Mouse (Mus musculus) layer of hippocampus, postnatal 10 days (tissue): ENCODE measurements around the gene Susd1. TPM values are rescaled to one million over a fixed set of nuclear protein-coding genes. Genes with fewer than 3 reads are reported as not detected.

Experiments
- DNase-seq, 2 experiments: peaks; one replicate each; pipeline ENCODE4 v3.0.0; 2021; ENCODE audit warnings: low spot score in 2 of 2
- total RNA-seq, 2 experiments: library from RNA; stranded (reverse); gene quantifications; 2 replicates each; pipeline ENCODE4 v1.2.3; 2021

Gene Susd1
- total RNA-seq, 2 experiments from 2014 or later = 8.2 to 9.0 TPM

DNA sequence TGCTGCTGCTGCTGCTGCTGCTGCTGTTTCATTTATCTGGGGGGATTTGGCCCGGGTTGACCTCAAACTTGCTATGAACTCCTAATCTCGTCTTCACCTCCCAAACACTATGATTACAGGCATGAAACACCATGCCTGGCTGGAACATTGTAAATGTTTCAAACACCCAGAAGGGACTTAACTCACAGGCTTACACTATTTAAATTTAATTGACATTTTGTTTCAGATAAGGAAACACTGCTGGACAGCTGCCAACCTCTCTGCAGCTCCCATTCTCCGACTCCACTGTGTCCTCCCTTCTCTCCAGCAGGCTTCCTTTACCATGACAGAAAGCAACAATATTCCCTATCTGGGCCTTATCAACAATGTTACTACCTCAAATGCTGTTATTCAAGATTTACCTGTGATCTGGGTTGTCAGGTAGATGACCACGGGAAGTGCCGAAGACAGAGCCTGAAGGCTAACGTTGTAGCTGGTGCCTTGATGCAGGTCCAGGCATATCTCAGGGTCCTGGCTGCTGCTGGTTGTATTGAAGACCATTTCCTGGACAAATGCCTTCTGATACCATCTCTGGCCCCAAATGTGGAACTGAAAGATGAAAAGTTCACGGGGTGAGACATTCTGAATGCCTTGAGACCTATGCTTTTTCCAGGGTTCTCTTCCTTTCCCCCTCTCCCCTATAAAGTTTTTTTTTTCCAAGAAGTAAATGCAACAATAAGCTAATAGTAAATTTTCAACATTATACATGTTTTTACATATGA is 88.8 kb downstream of the Susd1 start:
- DNase-seq = no peak

DNA sequence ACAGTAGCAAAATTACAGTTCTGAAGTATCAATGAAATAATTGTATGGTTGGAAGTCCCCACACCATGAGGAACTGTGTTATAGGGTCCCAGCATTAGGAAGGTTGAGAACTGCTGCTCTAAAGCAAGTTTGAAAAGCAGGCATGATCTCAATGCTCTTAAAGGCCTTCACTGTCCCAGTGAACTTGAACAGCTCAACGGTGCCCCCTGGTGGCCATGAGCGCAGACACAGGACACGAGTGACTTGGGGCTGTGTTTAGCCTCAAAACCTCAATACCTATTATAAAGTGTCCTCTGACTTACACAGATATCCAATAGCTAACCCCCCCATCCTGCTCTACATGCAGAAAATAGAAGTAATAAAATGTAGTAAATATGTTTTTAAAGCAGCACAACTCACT is 97.7 kb downstream of the Susd1 start:
- DNase-seq = peak; percentile 93

DNA sequence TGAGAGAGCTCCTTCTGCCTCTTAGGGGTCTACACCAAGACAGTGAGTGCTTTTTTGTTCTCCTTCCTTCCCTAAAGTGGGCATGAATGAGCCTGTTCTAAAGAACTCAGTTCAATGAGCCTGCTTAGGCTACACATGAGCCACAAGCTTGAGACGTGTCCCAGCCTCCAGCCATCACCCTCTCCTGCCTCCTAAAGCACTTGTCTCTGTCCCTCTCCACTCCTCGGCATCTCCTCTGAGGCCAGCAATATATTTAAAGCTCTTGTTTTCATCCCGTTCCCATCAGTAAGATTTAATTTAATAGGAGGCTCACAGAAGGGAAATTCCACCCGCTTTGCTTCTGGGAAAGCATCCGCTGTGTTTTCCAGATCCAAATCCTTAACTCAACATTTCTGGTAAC is 98.4 kb downstream of the Susd1 start:
- peak in 1 of 2 experiments; percentile 7 for DNase-seq

DNA sequence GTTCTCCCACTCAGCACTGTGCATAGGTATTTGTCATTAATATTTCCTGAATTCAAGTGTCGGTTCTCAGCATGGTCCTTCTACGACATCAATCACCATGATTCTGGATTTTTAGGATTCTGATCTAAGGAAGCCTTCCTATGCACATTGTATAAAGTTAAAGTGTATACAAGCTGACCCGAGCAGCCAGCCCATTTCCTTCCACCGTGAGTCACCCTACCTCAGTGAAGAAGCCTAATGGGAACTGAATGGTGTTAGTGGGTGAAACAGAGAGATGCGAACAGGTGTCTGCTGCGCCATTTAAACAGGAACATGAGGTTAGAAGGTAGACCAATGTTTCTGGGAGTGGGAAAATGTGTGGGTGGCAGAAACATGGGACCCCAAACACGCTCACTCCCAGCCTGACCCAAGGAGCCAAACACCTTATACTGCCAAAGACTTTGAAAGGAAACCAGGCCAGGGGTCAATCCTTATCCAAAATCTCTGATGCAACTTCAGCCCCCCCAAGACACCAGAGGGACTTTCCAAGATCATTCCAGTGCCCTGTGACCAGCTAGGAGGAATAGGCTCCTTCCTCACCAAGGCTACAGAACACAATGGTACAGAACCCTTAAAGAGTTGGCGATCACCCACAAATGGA is 99.4 kb downstream of the Susd1 start:
- no peak for DNase-seq

DNA sequence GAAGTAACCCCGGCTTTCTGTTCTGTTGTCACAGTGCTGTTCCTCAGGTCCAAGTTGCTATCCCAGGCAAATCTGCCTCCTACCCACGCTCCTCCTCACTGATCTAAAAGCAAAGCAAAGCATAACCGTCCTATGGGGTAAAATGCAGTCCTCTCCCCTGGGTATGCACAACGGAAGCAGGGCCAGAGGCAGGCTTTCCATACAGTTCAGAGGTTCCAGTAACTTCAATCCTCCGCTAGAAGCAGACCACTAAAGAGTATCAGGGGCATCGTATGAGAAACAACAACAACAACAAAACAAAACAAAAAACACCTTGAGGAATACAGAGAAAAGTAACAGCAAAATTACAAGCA is 100.9 kb downstream of the Susd1 start:
- no peak for DNase-seq

DNA sequence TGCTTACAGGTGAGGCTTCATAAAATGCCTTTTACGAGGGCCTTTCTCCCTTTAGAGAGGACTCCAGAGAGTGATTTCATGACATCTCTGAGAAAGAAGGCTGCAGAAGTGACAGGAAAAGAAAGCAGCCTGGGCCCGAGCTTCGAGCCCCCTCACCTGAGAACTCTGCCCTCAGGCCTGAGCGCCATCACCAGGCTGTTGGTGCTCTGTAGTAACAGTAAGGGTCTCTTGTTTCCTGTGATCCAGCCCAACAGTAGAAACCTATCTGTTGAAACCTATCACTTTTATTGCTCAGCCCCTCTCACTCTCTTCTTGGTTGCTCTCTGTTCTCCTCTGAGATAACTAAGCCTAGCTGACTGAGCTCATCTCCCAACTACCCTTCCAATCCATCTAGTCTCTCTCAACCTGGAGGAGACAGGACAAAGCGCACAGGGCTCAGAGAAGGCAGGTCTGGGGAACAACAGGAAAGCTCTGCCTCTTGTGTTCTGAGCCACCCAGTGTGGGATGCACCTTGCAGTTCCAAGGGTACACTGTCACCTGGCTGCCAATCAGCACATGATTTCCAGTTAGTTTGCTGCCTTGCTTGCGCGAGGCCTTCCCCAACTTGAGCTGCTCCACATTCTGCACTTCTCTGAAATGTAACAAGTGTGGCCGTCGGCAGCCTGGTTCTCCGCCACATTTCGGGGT is 101.4 kb downstream of the Susd1 start:
- DNase-seq = peak in 1 of 2 experiments; percentile 6

DNA sequence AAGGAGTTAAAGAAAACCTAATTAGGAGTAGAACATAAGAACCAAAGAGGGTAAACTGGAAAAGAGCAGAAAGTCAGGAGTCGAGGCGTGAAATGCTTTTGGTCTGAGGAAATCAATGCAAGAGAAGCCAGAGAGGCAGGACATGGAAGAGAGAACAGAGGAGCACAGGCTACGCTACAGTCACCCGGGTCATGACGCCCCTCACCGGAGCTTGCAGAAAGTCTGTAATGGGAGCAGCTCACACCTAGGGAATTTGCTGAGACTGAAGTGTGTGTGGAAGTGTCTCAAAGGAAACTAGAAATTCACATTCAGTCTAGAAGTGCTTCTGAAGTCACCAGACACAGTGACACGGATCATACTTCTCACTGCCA is 102.0 kb downstream of the Susd1 start:
- no peak for DNase-seq

DNA sequence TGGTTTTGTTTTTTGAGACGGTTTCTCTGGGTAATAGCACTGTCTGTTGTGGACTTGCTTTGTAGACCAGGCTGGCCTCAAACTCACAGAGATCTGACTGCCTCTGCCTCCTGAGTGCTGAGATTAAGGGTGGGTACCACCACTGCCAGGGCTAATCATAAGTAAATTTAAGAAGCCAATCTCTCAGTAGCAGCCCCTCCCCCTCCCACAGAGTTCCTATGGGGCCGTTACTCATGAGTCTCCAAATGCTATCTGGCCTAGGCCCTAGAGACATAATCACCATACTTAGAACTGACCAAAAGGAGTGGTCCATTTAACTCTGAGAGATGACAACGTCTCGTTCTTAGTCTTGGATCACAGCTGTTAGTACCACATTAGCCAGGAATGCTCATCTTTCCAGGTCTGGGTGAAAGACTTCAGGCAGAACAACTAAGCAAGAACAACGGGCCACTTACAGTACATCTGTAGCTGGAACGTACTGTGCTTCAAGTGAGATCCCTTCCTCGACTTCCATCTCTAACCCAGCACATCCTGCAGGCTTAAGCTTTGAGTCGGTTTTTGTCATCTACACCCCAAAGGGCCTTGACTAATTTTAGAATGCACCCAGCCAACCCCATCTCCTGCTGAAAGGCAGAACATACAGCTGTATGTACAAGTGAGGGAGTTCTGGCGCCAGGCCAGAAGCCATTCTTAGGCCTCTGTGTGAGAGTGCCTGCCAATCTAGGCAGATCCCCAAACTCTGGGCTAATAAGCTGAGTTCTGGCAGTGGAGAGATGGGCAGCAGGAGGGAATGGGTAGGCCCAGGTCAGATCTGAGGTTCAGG is 102.6 kb downstream of the Susd1 start:
- peak; percentile 43 to 50 for DNase-seq

DNA sequence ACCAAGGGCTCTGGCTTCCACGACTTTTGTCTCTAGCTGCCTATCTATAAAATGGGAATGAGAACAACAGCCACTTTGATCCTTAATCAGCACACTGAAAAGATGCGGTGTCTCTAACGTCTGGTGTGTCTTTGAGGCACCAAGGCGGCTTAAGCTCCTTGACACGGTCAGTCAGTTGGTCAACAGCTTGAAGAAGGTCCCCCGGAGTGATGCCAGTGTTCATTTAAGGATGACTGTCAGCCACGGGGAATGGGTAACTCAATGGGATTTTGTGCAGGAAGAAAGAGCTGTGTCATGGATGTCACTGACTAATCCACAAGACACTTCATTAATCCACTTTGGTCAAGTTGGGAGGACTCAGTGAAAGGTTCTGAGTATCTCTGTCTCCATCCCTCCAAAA is 103.3 kb downstream of the Susd1 start:
- DNase-seq = no peak

DNA sequence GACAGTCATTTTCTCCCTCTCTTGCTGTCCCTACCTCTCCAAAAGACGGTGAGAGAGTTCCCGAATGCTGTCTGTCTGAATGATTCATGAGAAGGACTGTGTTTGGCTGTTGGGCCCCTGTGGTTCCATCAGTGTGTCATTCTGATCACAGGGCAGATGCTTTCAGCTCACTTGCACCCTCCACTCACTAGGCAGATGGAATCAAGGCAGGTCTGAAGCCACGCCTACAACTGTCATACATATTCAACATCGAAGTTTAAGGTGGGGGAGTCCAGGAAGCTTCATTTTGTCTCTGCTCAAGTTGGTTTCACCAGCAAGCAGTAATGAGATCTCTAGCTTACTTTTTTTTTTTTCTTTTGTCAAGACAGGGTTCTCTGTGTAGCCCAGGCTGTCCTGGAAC is 104.2 kb downstream of the Susd1 start:
- peak in 1 of 2 experiments; percentile 5 for DNase-seq

DNA sequence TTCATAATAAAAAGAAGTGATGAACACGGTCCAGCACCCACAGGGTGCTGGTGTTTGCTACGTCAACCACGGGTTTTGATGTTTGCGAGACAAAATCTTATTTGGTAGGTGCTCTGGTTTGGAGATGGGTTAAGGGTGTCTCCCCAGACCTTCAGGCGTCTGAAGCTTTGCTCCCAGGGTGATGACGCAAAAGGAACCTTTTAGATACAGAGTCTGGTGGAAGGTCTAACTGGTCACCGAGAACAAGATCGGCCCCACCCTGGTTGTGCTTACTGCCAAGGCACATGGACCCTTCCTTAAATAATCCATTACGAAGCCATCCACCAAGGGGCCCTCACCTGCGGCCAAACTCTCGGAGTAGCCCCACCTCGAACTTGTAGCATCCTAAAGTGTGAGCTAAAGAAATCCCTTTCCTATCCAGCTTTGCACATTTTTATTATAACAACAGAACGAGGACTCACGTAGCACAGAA is 105.0 kb downstream of the Susd1 start:
- peak in 1 of 2 experiments; percentile 3 for DNase-seq

DNA sequence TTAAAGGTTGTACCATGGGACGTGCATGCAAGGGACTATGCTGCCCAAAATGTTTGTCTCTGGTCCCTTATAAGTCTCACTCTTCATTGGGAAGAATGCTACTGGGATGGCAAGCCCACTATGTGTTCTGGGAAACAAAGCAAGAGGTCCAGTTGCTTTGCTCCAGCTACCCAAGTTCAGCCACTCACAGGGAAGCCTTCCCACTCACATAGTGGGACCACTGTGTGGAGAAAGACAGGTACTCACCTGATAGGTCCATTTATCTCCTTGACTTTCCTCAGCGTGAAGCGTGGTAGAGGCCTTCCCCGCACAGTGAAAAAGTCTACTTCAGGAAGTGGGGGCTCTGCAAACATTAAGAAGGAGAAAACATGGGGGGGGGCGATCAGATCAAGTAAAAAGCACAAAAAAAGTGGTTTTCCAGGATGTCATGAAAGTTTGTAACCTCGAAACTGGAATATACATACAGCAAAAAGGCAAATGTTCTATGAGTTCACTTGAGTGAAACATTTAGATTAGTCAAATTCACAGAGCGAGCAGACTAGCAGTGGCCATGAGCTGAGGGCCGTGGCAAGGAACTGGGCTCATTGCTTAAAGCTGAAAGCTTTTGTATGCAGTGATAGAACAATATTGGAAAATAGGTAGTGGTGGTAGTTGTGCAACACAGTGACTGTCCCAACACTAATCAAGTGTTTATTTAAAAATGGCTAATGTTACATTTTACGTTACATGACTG is 105.6 kb downstream of the Susd1 start:
- DNase-seq = peak in 1 of 2 experiments; percentile 5

DNA sequence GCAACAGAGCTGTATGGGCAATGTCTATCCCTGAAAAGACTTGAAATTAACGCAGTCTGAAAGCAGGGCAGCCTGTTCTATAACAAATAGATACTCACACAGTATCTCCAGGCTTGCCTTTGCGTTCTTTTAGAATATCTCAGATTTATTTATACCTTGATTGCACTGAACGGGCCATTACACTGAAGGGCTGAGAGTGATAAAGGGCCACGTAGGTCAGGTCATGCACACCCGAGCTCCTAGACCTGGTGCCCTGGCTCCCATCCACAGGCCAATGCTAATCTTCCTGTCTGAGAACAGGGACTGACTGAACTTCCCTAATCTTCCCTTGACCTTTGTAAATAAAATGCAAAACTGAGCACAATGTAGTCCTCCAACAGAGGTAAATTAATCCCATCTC is 106.3 kb downstream of the Susd1 start:
- peak in 1 of 2 experiments; percentile 13 for DNase-seq

DNA sequence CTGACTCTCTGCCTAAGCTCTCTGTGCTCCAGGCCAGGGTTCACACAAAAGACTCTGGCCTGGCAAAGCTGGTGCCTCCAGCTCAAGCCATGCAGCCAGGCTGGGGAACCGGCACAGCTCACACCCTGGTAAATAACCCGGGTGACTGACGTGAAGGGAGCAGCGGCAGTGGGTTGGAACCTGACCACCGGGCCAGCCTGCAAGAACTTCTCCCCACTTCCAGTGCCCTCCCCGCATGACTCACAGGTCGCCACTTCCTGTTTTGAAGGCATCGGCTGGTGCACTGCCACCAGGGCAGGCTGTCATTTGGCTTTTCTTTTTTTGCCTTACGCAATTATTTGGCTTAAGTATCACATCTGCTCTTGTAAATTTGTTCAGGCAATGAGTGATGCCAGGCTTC is 106.8 kb downstream of the Susd1 start:
- DNase-seq = peak; percentile 38 to 55

DNA sequence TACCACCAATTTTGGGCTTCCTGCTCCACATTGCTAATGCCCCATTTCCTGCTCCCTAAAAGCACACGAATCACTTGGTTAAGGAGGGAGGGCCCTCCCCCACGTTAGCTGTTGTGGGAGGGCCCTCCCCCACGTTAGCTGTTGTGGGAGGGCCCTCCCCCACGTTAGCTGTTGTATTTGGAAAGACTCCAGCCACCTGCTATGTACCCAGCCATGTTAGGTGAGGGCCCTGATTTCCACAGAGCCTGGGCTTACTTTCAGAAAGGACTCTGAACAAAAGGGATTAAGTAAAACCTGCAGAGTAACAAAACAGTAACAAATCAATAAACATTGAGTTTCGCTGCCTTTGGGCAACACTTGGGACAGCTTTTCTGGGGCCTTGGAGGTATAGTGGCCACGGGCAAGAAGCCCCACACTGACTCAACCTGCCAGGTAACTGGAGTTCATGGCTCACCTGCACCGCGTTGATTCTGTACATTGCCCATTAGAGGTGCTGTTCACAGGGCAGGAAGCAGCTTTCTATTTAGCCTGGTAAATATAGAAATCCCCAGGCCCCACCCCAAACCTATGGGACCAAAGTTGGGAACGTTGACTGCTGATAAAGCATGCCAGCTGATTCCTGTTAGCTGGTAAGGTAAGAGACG is 107.3 kb downstream of the Susd1 start:
- DNase-seq = no peak

DNA sequence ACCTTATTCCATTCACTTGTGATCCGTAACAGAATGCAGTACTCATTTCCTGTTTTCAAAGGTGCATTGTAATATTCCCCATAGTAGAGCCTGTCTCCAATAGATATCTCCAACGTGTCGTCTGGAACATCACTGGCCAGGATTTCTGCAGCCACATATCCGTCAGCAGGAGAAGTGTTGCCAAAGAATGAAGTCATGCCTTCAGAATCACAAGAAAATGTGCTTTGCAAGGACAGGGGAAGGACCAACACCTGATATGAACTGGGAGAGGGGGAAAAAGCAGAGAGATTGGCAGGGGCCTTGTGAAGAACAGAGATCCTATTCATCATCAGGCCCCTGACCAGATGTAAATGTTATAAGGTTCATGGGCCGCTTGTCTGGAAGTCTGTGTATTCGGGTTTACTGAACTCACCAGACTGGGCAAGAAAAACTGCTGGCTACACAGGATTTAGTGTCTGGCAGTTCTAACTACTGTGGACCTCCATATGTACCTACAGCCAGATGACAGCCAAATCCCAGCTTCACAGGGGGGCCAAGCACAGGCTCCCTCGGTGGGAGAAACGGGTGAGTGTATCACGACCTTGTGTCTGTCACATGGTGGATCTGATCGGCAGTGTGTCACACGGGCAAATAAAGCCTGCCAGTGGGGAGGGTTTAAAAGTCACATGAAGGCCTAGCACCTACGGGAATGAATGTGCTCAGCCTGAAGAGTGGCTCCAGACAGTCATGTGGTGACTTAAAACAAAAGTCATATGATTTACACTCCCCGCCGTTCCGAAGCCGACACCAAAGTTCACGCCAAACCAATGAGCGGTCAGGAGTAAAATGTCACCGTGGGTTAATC is 108.8 kb downstream of the Susd1 start:
- peak in 1 of 2 experiments; percentile 10 for DNase-seq

DNA sequence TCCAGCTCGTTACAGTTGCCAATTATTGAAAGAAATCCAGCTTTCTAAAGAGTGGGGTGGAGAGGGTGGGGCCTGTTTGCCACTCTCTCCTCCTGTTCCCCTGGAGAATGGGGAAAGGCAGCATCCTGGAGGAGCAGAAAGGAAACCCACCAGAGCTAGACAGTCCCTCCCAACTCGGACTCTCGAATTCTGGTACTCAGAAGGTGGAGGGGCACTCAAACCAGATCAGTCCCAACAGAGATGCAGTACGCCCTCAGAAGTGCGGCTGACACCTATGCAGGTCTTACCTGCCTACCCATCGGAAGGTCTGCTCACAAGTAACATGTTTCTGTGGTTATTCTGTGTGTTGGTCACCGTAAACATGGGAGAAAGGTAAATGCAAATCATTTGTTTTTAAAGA is 109.6 kb downstream of the Susd1 start:
- peak in 1 of 2 experiments; percentile 7 for DNase-seq

DNA sequence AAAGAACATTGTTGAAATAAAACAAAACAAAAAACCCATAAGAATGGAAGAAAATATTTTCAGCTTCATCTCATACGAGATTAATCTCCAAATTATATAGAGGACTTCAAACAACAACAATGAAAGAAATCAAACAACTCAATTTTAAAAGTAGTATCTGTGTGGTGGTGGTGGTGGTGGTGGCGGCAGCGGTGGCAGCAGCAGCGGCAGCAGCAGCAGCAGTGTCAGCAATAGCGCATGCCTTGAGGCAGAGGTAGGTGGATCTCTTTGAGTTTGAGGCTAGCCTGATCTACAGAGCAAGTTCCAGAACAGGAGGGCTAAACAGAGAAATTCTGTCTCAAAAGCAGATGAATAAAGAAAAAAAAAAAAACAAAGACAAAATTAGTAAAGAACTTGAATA is 110.4 kb downstream of the Susd1 start:
- no peak for DNase-seq
